Mouse (Mus musculus): ENCODE results near the gene Vmn2r23.

DNA sequence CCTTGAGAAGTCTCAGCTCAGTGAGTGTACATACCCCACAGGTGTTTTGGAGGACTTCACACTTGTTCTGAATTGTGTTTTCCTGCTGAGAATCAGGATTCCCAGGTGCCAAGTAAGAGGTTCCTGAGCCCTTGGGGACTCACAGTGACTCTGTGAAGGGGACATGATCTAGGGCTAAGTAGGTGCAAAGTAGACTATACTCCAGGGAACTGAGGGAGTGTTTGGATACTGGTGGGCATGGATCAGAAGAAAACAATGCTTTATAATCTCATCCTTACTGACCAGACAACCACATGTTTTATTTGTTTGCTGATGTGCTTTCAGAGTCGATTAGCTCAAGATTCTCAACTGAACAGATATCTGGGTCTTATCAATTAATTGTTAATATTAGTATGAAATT lies 76.1 kb downstream of the Vmn2r23 start, which contains the start of gene Vmn2r24:
- TF ChIP-seq CTCF (IDR thresholded peaks at IDR 0.05; ENCODE audit: borderline replicate concordance, extremely low read depth, insufficient read depth, insufficient read length) (no peak), POLR2A (IDR thresholded peaks at IDR 0.05; ENCODE audit: borderline replicate concordance, extremely low read depth, insufficient read depth, insufficient read length, poor library complexity, severe bottlenecking) (no peak)
